Mouse (Mus musculus) bone marrow, adult 2 months (tissue): ENCODE data around the gene Slc3a1.

ENCODE experiments used
- CTCF ChIP-seq: fragments of 200-500 bp; IDR thresholded peaks from 2 replicates; pipeline ENCODE4 v1.5.1; 2011; ENCODE audit warnings: low read length, control low read depth; ENCODE audit not compliant: control insufficient read depth, insufficient read depth
- POLR2A ChIP-seq: fragments of 200-500 bp; IDR thresholded peaks from 2 replicates; pipeline ENCODE4 v1.6.1; 2011; ENCODE audit warnings: low read depth, mild to moderate bottlenecking, control low read depth, low read length, borderline replicate concordance; ENCODE audit not compliant: control insufficient read depth

GRCm38 (mm10) chr17:85027247-85027646, 929 bp upstream of the Slc3a1 start:
- no peak for TF ChIP-seq CTCF
- no peak for TF ChIP-seq POLR2A
